Mouse (Mus musculus) embryonic facial prominence, embryonic 12.5 days (tissue): Measurements from ENCODE around the gene Bst2. TPM values are rescaled to one million over a fixed set of nuclear protein-coding genes. Genes with fewer than 3 reads are reported as not detected.
A peak's percentile ranks its signal among the peaks of the same experiment; 100 is the strongest.
"Not testable (repeated sequence)": the region's sequence is repeated elsewhere in the genome, so short reads cannot be mapped to it uniquely, and the experiment has no call there.

Source experiments
- ATAC-seq: fragments of 200-750 bp; cut with Nextera tagmentation; 2 replicates; pipeline ENCODE4 v1.8.0; 2017; ENCODE audit not compliant: insufficient number of reproducible peaks, insufficient read depth, low FRiP score, low TSS enrichment
- H3K27ac ChIP-seq: fragments of 300-500 bp; sonication (generic); 2 replicates; pipeline ENCODE4 v1.5.1; 2016; ENCODE audit warnings: mild to moderate bottlenecking
- H3K27me3 ChIP-seq: fragments of 300-500 bp; sonication (generic); 2 replicates; pipeline ENCODE4 v1.6.1; 2016; ENCODE audit warnings: mild to moderate bottlenecking, moderate library complexity
- H3K36me3 ChIP-seq: fragments of 300-500 bp; sonication (generic); 2 replicates; pipeline ENCODE4 v1.6.1; 2016; ENCODE audit warnings: mild to moderate bottlenecking
- H3K4me1 ChIP-seq: fragments of 300-500 bp; sonication (generic); 2 replicates; pipeline ENCODE4 v1.6.1; 2016
- H3K4me2 ChIP-seq: fragments of 300-500 bp; sonication (generic); replicated peaks from 2 replicates; pipeline ENCODE4 v1.6.1; 2016; ENCODE audit warnings: mild to moderate bottlenecking, moderate library complexity
- H3K4me3 ChIP-seq: fragments of 300-500 bp; sonication (generic); 2 replicates; pipeline ENCODE4 v1.5.1; 2016; ENCODE audit warnings: mild to moderate bottlenecking
- H3K9ac ChIP-seq: fragments of 300-500 bp; sonication (generic); 2 replicates; pipeline ENCODE4 v1.6.1; 2016; ENCODE audit warnings: mild to moderate bottlenecking, moderate library complexity
- H3K9me3 ChIP-seq: fragments of 300-500 bp; sonication (generic); 2 replicates; pipeline ENCODE4 v1.6.1; 2016; ENCODE audit warnings: mild to moderate bottlenecking, moderate library complexity
- WGBS: fragments of 180-500 bp; shearing (Covaris S2); methylation state at CpG from one replicate; pipeline ENCODE4 v1.1.7; 2016; 5-methylcytosine and 5-hydroxymethylcytosine counted together
- polyA plus RNA-seq: library from polyadenylated mRNA; unstranded; fragments of >200 nt; fragmentation: Nextera tagmentation; extraction: Ambion mirVana; gene quantifications from 2 replicates; pipeline ENCODE4 v1.2.1, GENCODE M21; 2016

Bst2 gene
- polyA plus RNA-seq, 1 experiment from 2014 or later, result 11.2 TPM

GRCm38 (mm10) chr8:71530735-71531467, 6.4 kb downstream of the Bst2 start:
- not testable (repeated sequence) for H3K4me2 ChIP-seq, ATAC-seq, H3K27ac ChIP-seq, H3K36me3 ChIP-seq, H3K4me3 ChIP-seq, H3K9ac ChIP-seq, H3K9me3 ChIP-seq, H3K4me1 ChIP-seq
- H3K27me3 ChIP-seq, result peaks cover 16% of the 10 kb centered on the region
- 59% methylated on average over 6 of the region's 12 CpGs for whole genome bisulfite sequencing

GRCm38 (mm10) chr8:71528362-71529073, 8.7 kb downstream of the Bst2 start:
- peaks cover 7% of the 10 kb centered on the region; the same call in 1 of the 2 replicates for H3K4me1 ChIP-seq
- H3K4me3 ChIP-seq, result no peak overlapping the region
- no peaks in the 10 kb centered on the region for H3K36me3 ChIP-seq
- peaks cover 36% of the 10 kb centered on the region for H3K27me3 ChIP-seq
- peak overlapping the region; percentile 61; the same call in 1 of the 2 replicates for H3K27ac ChIP-seq
- no peak for ATAC-seq
- H3K9ac ChIP-seq, result no peak overlapping the region
- 69% methylated on average over 11 of the region's 11 CpGs for WGBS
- no peak overlapping the region for H3K4me2 ChIP-seq
- no peaks in the 10 kb centered on the region for H3K9me3 ChIP-seq

GRCm38 (mm10) chr8:71527162-71527870, 9.9 kb downstream of the Bst2 start:
- no peak overlapping the region for H3K4me3 ChIP-seq
- 0 out of 2 replicates have a peak overlapping the region, but pooled peaks have one; percentile 25 for H3K27ac ChIP-seq
- WGBS, result 49% methylated on average over 3 of the region's 3 CpGs
- H3K4me2 ChIP-seq, result no peak overlapping the region
- H3K36me3 ChIP-seq, result no peaks in the 10 kb centered on the region
- peaks cover 7% of the 10 kb centered on the region; the same call in 1 of the 2 replicates for H3K4me1 ChIP-seq
- no peak for ATAC-seq
- H3K9ac ChIP-seq, result no peak overlapping the region
- no peaks in the 10 kb centered on the region for H3K9me3 ChIP-seq
- H3K27me3 ChIP-seq, result peaks cover 38% of the 10 kb centered on the region

GRCm38 (mm10) chr8:71526272-71526671, 11.0 kb downstream of the Bst2 start:
- Histone ChIP-seq H3K4me1 (peaks cover 10% of the 10 kb centered on the region; the same call in 1 of the 2 replicates), H3K36me3 (no peaks in the 10 kb centered on the region), H3K4me3 (no peak overlapping the region), H3K27ac (no peak overlapping the region), H3K4me2 (no peak overlapping the region), H3K9ac (no peak overlapping the region), H3K27me3 (peaks cover 38% of the 10 kb centered on the region), H3K9me3 (no peaks in the 10 kb centered on the region)
- no peak for ATAC-seq
- WGBS, result 8% methylated on average over 6 of the region's 6 CpGs

GRCm38 (mm10) chr8:71525226-71526050, 11.8 kb downstream of the Bst2 start, which contains the start of gene Ccdc194:
TSS of gene Ccdc194 (minus strand) at chr8:71525711.
- H3K4me1 ChIP-seq, result peaks cover 10% of the 10 kb centered on the region; the same call in 1 of the 2 replicates
- peaks cover 38% of the 10 kb centered on the region for H3K27me3 ChIP-seq
- H3K4me2 ChIP-seq, result peak within 1 kb of the TSS; percentile 37
- no peak for ATAC-seq
- no peak within 1 kb of the TSS for H3K27ac ChIP-seq
- H3K9me3 ChIP-seq, result no peaks in the 10 kb centered on the region
- no peak within 1 kb of the TSS for H3K9ac ChIP-seq
- H3K36me3 ChIP-seq, result no peaks in the 10 kb centered on the region
- 9% methylated on average over 46 of the region's 46 CpGs for WGBS
- H3K4me3 ChIP-seq, result peak within 1 kb of the TSS; percentile 15; the same call in 1 of the 2 replicates

GRCm38 (mm10) chr8:71521634-71522033, 15.6 kb downstream of the Bst2 start:
- WGBS, result 5% methylated on average over 17 of the region's 17 CpGs
- no peaks in the 10 kb centered on the region for H3K36me3 ChIP-seq
- H3K27me3 ChIP-seq, result peaks cover 31% of the 10 kb centered on the region
- H3K4me3 ChIP-seq, result no peak overlapping the region
- peaks cover 10% of the 10 kb centered on the region; the same call in 1 of the 2 replicates for H3K4me1 ChIP-seq
- H3K9me3 ChIP-seq, result no peaks in the 10 kb centered on the region
- peak; percentile 80 for ATAC-seq
- H3K9ac ChIP-seq, result no peak overlapping the region
- no peak overlapping the region for H3K27ac ChIP-seq
- peak overlapping the region; percentile 30 for H3K4me2 ChIP-seq

- not testable (repeated sequence) for H3K36me3 ChIP-seq, H3K27me3 ChIP-seq, H3K4me1 ChIP-seq, H3K4me3 ChIP-seq, H3K4me2 ChIP-seq, H3K9me3 ChIP-seq, H3K27ac ChIP-seq, H3K9ac ChIP-seq, ATAC-seq
- 36% methylated on average over 9 of the region's 10 CpGs for WGBS
These were observed 18.0 kb downstream of the Bst2 start for GRCm38 (mm10) chr8:71519037-71519825.

- 5% methylated on average over 6 of the region's 6 CpGs for WGBS
- H3K9ac ChIP-seq, result no peak overlapping the region
- 0 out of 2 replicates have a peak, but pooled peaks cover 3% of the 10 kb centered on the region for H3K4me1 ChIP-seq
- no peaks in the 10 kb centered on the region for H3K36me3 ChIP-seq
- no peaks in the 10 kb centered on the region for H3K9me3 ChIP-seq
- H3K27me3 ChIP-seq, result no peaks in the 10 kb centered on the region
- no peak overlapping the region for H3K27ac ChIP-seq
- no peak for ATAC-seq
- H3K4me2 ChIP-seq, result no peak overlapping the region
- H3K4me3 ChIP-seq, result no peak overlapping the region
These were observed 20.5 kb downstream of the Bst2 start for GRCm38 (mm10) chr8:71516786-71517185.

- H3K9ac ChIP-seq, result no peak overlapping the region
- H3K27ac ChIP-seq, result no peak overlapping the region
- no peaks in the 10 kb centered on the region for H3K27me3 ChIP-seq
- no peak for ATAC-seq
- no peaks in the 10 kb centered on the region for H3K4me1 ChIP-seq
- 66% methylated on average over 5 of the region's 5 CpGs for WGBS
- H3K9me3 ChIP-seq, result no peaks in the 10 kb centered on the region
- H3K4me3 ChIP-seq, result no peak overlapping the region
- H3K4me2 ChIP-seq, result no peak overlapping the region
- no peaks in the 10 kb centered on the region for H3K36me3 ChIP-seq
These were observed 22.2 kb downstream of the Bst2 start for GRCm38 (mm10) chr8:71515043-71515442.

GRCm38 (mm10) chr8:71513018-71513754, 24.1 kb downstream of the Bst2 start:
- H3K4me2 ChIP-seq, result no peak overlapping the region
- 67% methylated on average over 15 of the region's 15 CpGs for WGBS
- no peak overlapping the region for H3K27ac ChIP-seq
- H3K4me1 ChIP-seq, result no peaks in the 10 kb centered on the region
- no peaks in the 10 kb centered on the region for H3K36me3 ChIP-seq
- no peaks in the 10 kb centered on the region for H3K9me3 ChIP-seq
- H3K4me3 ChIP-seq, result no peak overlapping the region
- no peak for ATAC-seq
- peaks cover 13% of the 10 kb centered on the region for H3K27me3 ChIP-seq
- no peak overlapping the region for H3K9ac ChIP-seq
